Mouse (Mus musculus): Measurements from ENCODE around the gene BC030870.

GRCm38 (mm10) chr8:65088120-65088519 lies 41.2 kb downstream of the BC030870 start:
- no peak for TF ChIP-seq CTCF (IDR thresholded peaks at IDR 0.05; ENCODE audit: low read depth)
- TF ChIP-seq EP300 (optimal IDR thresholded peaks at IDR 0.05), result no peak
